Mouse (Mus musculus) midbrain, embryonic 14.5 days (tissue): ENCODE measurements around the gene Pde4dip. TPM values are rescaled to one million over a fixed set of nuclear protein-coding genes. Genes with fewer than 3 reads are reported as not detected.

Source experiments
- ATAC-seq: fragments of 200-750 bp; cut with Nextera tagmentation; 2 replicates; pipeline ENCODE4 v1.8.0; 2017; ENCODE audit warnings: moderate number of reproducible peaks, moderate library complexity; ENCODE audit not compliant: low FRiP score, low TSS enrichment
- DNase-seq: peaks from one replicate; pipeline ENCODE4 v3.0.0-alpha.2; 2015
- H3K27ac ChIP-seq: fragments of 300-500 bp; sonication (generic); replicated peaks from 2 replicates; pipeline ENCODE4 v1.5.1; 2014; ENCODE audit warnings: mild to moderate bottlenecking, low read depth, low read length, moderate library complexity
- H3K27me3 ChIP-seq: fragments of 300-500 bp; sonication (generic); 2 replicates; pipeline ENCODE4 v1.6.1; 2014; ENCODE audit warnings: low read length, control low read depth, mixed read lengths; ENCODE audit not compliant: control insufficient read depth, insufficient read depth
- H3K36me3 ChIP-seq: fragments of 300-500 bp; sonication (generic); 2 replicates; pipeline ENCODE4 v1.6.1; 2014; ENCODE audit warnings: low read length, control low read depth; ENCODE audit not compliant: control insufficient read depth, insufficient read depth
- H3K4me1 ChIP-seq: fragments of 300-500 bp; sonication (generic); 2 replicates; pipeline ENCODE4 v1.6.1; 2014; ENCODE audit warnings: mild to moderate bottlenecking, antibody characterized with exemption, low read length, control low read depth; ENCODE audit not compliant: control insufficient read depth, insufficient read depth
- H3K4me2 ChIP-seq: fragments of 300-500 bp; sonication (generic); 2 replicates; pipeline ENCODE4 v1.6.1; 2014; ENCODE audit warnings: mild to moderate bottlenecking, low read length, moderate library complexity
- H3K4me3 ChIP-seq: fragments of 300-500 bp; sonication (generic); replicated peaks from 2 replicates; pipeline ENCODE4 v1.5.1; 2014; ENCODE audit warnings: low read depth, low read length
- H3K9ac ChIP-seq: fragments of 300-500 bp; sonication (generic); replicated peaks from 2 replicates; pipeline ENCODE4 v1.6.1; 2014; ENCODE audit warnings: mild to moderate bottlenecking, low read length, moderate library complexity
- H3K9me3 ChIP-seq: fragments of 300-500 bp; sonication (generic); 2 replicates; pipeline ENCODE4 v1.6.1; 2016; ENCODE audit warnings: low read length, control low read depth, mixed read lengths; ENCODE audit not compliant: control insufficient read depth
- WGBS: fragments of 180-500 bp; shearing (Covaris S2); extraction: QIAGEN DNeasy Blood & Tissue Kit; methylation state at CpG from one replicate; pipeline ENCODE4 v1.1.7; 2014; 5-methylcytosine and 5-hydroxymethylcytosine counted together
- polyA plus RNA-seq: library from polyadenylated mRNA; unstranded; fragments of >200 nt; fragmentation: Nextera tagmentation; extraction: Ambion mirVana; gene quantifications from 2 replicates; pipeline ENCODE4 v1.2.1, GENCODE M21; 2014

The Pde4dip gene
- polyA plus RNA-seq, 1 experiment from 2014 or later = 76.3 TPM

- ATAC-seq (no peak), DNase-seq (no peak)
- Histone ChIP-seq H3K4me1 (no peaks in the 10 kb centered on the region), H3K9me3 (no peaks in the 10 kb centered on the region), H3K36me3 (no peaks in the 10 kb centered on the region), H3K27me3 (no peaks in the 10 kb centered on the region), H3K27ac (no peak overlapping the region), H3K4me2 (no peak overlapping the region), H3K4me3 (no peak overlapping the region), H3K9ac (no peak overlapping the region)
- WGBS = 92% methylated on average over 5 of the region's 5 CpGs
These were observed 6.9 kb downstream of the Pde4dip start for GRCm38 (mm10) chr3:97881576-97881975.

GRCm38 (mm10) chr3:97879222-97879621 is 9.3 kb downstream of the Pde4dip start:
- Histone ChIP-seq H3K9me3 (no peaks in the 10 kb centered on the region), H3K27ac (no peak overlapping the region), H3K36me3 (no peaks in the 10 kb centered on the region), H3K4me3 (no peak overlapping the region), H3K4me2 (no peak overlapping the region), H3K27me3 (no peaks in the 10 kb centered on the region), H3K9ac (no peak overlapping the region), H3K4me1 (no peaks in the 10 kb centered on the region)
- no peak for ATAC-seq
- peak; percentile 88 for DNase-seq
- WGBS = 18% methylated on average over 5 of the region's 5 CpGs

- no peaks in the 10 kb centered on the region for H3K9me3 ChIP-seq
- 33% methylated on average over 8 of the region's 8 CpGs for WGBS
- no peak overlapping the region for H3K27ac ChIP-seq
- H3K27me3 ChIP-seq = no peaks in the 10 kb centered on the region
- ATAC-seq (no peak), DNase-seq (peak; percentile 36)
- H3K4me1 ChIP-seq = no peaks in the 10 kb centered on the region
- H3K4me3 ChIP-seq = no peak overlapping the region
- no peaks in the 10 kb centered on the region for H3K36me3 ChIP-seq
- no peak overlapping the region for H3K9ac ChIP-seq
- H3K4me2 ChIP-seq = no peak overlapping the region
These were observed 12.2 kb downstream of the Pde4dip start for GRCm38 (mm10) chr3:97876259-97876658.

- no peak for DNase-seq
- no peak overlapping the region for H3K4me2 ChIP-seq
- H3K36me3 ChIP-seq = no peaks in the 10 kb centered on the region
- H3K4me3 ChIP-seq = no peak overlapping the region
- 24% methylated on average over 5 of the region's 5 CpGs for WGBS
- H3K27ac ChIP-seq = no peak overlapping the region
- H3K27me3 ChIP-seq = no peaks in the 10 kb centered on the region
- ATAC-seq = no peak
- no peak overlapping the region for H3K9ac ChIP-seq
- no peaks in the 10 kb centered on the region for H3K4me1 ChIP-seq
- H3K9me3 ChIP-seq = no peaks in the 10 kb centered on the region
These were observed 13.7 kb downstream of the Pde4dip start for GRCm38 (mm10) chr3:97874777-97875176.

GRCm38 (mm10) chr3:97869730-97870129 is 18.8 kb downstream of the Pde4dip start:
- no peak overlapping the region for H3K9ac ChIP-seq
- no peak overlapping the region for H3K4me2 ChIP-seq
- no peak overlapping the region for H3K27ac ChIP-seq
- 88% methylated on average over 4 of the region's 4 CpGs for WGBS
- H3K4me3 ChIP-seq = no peak overlapping the region
- ATAC-seq = no peak
- H3K4me1 ChIP-seq = peaks cover 7% of the 10 kb centered on the region
- no peak for DNase-seq
- no peaks in the 10 kb centered on the region for H3K36me3 ChIP-seq
- H3K9me3 ChIP-seq = no peaks in the 10 kb centered on the region
- peaks cover 12% of the 10 kb centered on the region; the same call in 1 of the 2 replicates for H3K27me3 ChIP-seq

- no peaks in the 10 kb centered on the region for H3K36me3 ChIP-seq
- H3K4me3 ChIP-seq = no peak overlapping the region
- 41% methylated on average over 5 of the region's 5 CpGs for WGBS
- no peaks in the 10 kb centered on the region for H3K9me3 ChIP-seq
- no peak overlapping the region for H3K4me2 ChIP-seq
- H3K9ac ChIP-seq = no peak overlapping the region
- no peak for ATAC-seq
- peaks cover 12% of the 10 kb centered on the region; the same call in 1 of the 2 replicates for H3K27me3 ChIP-seq
- no peak for DNase-seq
- no peak overlapping the region for H3K27ac ChIP-seq
- H3K4me1 ChIP-seq = peaks cover 7% of the 10 kb centered on the region
These were observed 19.8 kb downstream of the Pde4dip start for GRCm38 (mm10) chr3:97868733-97869132.

GRCm38 (mm10) chr3:97868024-97868689 is 20.4 kb downstream of the Pde4dip start:
- WGBS = 3% methylated on average over 42 of the region's 42 CpGs
- H3K9ac ChIP-seq = peak overlapping the region; percentile 62
- ATAC-seq = peak; percentile 85

GRCm38 (mm10) chr3:97867221-97868023 is 21.1 kb downstream of the Pde4dip start:
- Histone ChIP-seq H3K9ac (peak overlapping the region; percentile 62), H3K27me3 (peaks cover 12% of the 10 kb centered on the region; the same call in 1 of the 2 replicates), H3K4me3 (peak overlapping the region; percentile 52), H3K36me3 (no peaks in the 10 kb centered on the region), H3K27ac (no peak overlapping the region), H3K9me3 (no peaks in the 10 kb centered on the region), H3K4me1 (peaks cover 7% of the 10 kb centered on the region), H3K4me2 (peak overlapping the region; percentile 94)
- ATAC-seq = peak; percentile 77
- DNase-seq = peak; percentile 55
- 2% methylated on average over 26 of the region's 28 CpGs for WGBS

More at GRCm38 (mm10) chr3:97868024-97868689, 20.4 kb downstream of the Pde4dip start:
- no peaks in the 10 kb centered on the region for H3K9me3 ChIP-seq
- H3K4me3 ChIP-seq = peak overlapping the region; percentile 52
- peaks cover 12% of the 10 kb centered on the region; the same call in 1 of the 2 replicates for H3K27me3 ChIP-seq
- DNase-seq = peak; percentile 81
- no peaks in the 10 kb centered on the region for H3K36me3 ChIP-seq
- peak overlapping the region; percentile 94 for H3K4me2 ChIP-seq
- H3K4me1 ChIP-seq = peaks cover 7% of the 10 kb centered on the region
- no peak overlapping the region for H3K27ac ChIP-seq
